Comparison of ENCODE assay signal across 18 mouse cellular contexts in the genomic region with DNA sequence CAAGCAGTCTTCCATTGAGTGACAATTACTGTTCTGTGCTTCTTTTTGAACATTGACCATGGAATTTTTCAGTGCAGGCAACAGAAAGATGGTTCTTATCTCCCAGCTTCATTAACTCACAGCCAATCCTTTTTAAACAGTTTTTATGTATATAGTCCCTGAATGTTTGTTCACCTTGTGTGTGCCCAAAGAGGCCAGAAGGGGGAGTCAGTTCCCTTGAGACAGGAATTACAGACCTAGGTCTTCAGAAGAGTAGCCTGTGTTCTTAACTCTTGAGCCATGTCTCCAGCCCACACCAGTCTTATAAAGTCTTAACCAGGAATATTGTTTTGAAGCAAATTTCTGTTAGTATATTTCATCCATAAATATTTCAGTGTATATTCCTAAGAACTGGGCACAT. TPM values are rescaled to one million over a fixed set of nuclear protein-coding genes. Genes with fewer than 3 reads are reported as not detected.
DNase-seq lines count a peak whose midpoint lies in the region; ATAC-seq and TF ChIP-seq lines count a peak whose summit lies in the region.
"Had no signal": no experiment of that assay in that cellular context is flagged by ENCODE, and none has a peak within 500 bp of the region (broad histone marks: within the 10 kb centered on the region; RNA-seq: fewer than 3 reads in every experiment).

No protein-coding gene starts in this region.

- peak; percentile 44 for DNase-seq in hindbrain, postnatal 0 days (ENCODE audit: low spot score)
- DNase-seq in midbrain, postnatal 0 days (ENCODE audit: low spot score), result no peak
- DNase-seq in midbrain, embryonic 11.5 days (ENCODE audit: low spot score, missing footprints), result no peak
- DNase-seq in R1 (ENCODE audit: low read depth, low spot score), result peak; percentile 57
- no peak for DNase-seq in urinary bladder, adult 2 months (ENCODE audit: low spot score)
- no peak for DNase-seq in lung, postnatal 0 days (ENCODE audit: low spot score)
- DNase-seq: adrenal gland, adult 8-10 months; cerebellum, adult 11-12 months; cerebellum, adult 9-10 months; gastrocnemius, postnatal 14 days; heart, postnatal 36 days; kidney, adult 11 months had no signal

- H3K4me1 ChIP-seq in hindbrain, postnatal 0 days (ENCODE audit: insufficient read depth, low read length), result no peaks in the 10 kb centered on the region
- peaks cover 13% of the 10 kb centered on the region for H3K4me1 ChIP-seq in hindbrain, embryonic 13.5 days (replicated peaks)
- no peaks in the 10 kb centered on the region for H3K4me1 ChIP-seq in midbrain, postnatal 0 days (ENCODE audit: insufficient read depth, low read length)
- H3K4me1 ChIP-seq in midbrain, embryonic 11.5 days (ENCODE audit: control insufficient read depth, insufficient read depth, low read length), result peaks cover 6% of the 10 kb centered on the region
- no peaks in the 10 kb centered on the region for H3K4me1 ChIP-seq in lung, postnatal 0 days (ENCODE audit: insufficient read depth, low read depth, low read length)
- H3K4me1 ChIP-seq: embryonic facial prominence, embryonic 10.5 days; heart, embryonic 13.5 days had no signal

- H3K4me3 ChIP-seq in hindbrain, postnatal 0 days (ENCODE audit: low read length), result no peak overlapping the region
- no peak overlapping the region for H3K4me3 ChIP-seq in hindbrain, embryonic 13.5 days
- H3K4me3 ChIP-seq in midbrain, postnatal 0 days (ENCODE audit: low read depth, low read length), result no peak overlapping the region
- H3K4me3 ChIP-seq in midbrain, embryonic 11.5 days (ENCODE audit: low read depth, low read length), result no peak overlapping the region
- no peak overlapping the region for H3K4me3 ChIP-seq in lung, postnatal 0 days (ENCODE audit: low read depth, low read length)
- H3K4me3 ChIP-seq: embryonic facial prominence, embryonic 10.5 days; heart, embryonic 13.5 days had no signal

- no peak for ATAC-seq in hindbrain, postnatal 0 days
- no peak for ATAC-seq in hindbrain, embryonic 13.5 days (ENCODE audit: low FRiP score)
- no peak for ATAC-seq in midbrain, postnatal 0 days (ENCODE audit: low FRiP score)
- ATAC-seq in midbrain, embryonic 11.5 days (ENCODE audit: low FRiP score), result no peak
- ATAC-seq in lung, postnatal 0 days, result no peak
- ATAC-seq: forebrain, embryonic 14.5 days; hindbrain, embryonic 16.5 days had no signal

- no peak for TF ChIP-seq EP300 in lung, postnatal 0 days (IDR thresholded peaks at IDR 0.05)

- no peak; the same call in 1 of the 2 replicates for TF ChIP-seq CTCF in hindbrain, postnatal 0 days (IDR thresholded peaks at IDR 0.05; ENCODE audit: low read depth)
- peak; percentile 45 for TF ChIP-seq CTCF in midbrain, postnatal 0 days (IDR thresholded peaks at IDR 0.05)
- TF ChIP-seq CTCF in lung, postnatal 0 days (IDR thresholded peaks at IDR 0.05), result no peak

- H3K9me3 ChIP-seq in hindbrain, postnatal 0 days (ENCODE audit: low read length), result no peaks in the 10 kb centered on the region
- no peaks in the 10 kb centered on the region for H3K9me3 ChIP-seq in hindbrain, embryonic 13.5 days
- no peaks in the 10 kb centered on the region for H3K9me3 ChIP-seq in midbrain, postnatal 0 days (ENCODE audit: low read length)
- no peaks in the 10 kb centered on the region for H3K9me3 ChIP-seq in midbrain, embryonic 11.5 days (ENCODE audit: control insufficient read depth, low read length)
- H3K9me3 ChIP-seq in lung, postnatal 0 days (ENCODE audit: low read length), result no peaks in the 10 kb centered on the region
- H3K9me3 ChIP-seq: embryonic facial prominence, embryonic 10.5 days; G1E; heart, embryonic 13.5 days had no signal

- no peak overlapping the region for H3K9ac ChIP-seq in hindbrain, postnatal 0 days (replicated peaks; ENCODE audit: low read length)
- no peak overlapping the region for H3K9ac ChIP-seq in hindbrain, embryonic 13.5 days
- H3K9ac ChIP-seq in midbrain, postnatal 0 days (replicated peaks; ENCODE audit: low read length, poor library complexity, severe bottlenecking), result no peak overlapping the region
- H3K9ac ChIP-seq in midbrain, embryonic 11.5 days (ENCODE audit: low read length), result no peak overlapping the region
- no peak overlapping the region for H3K9ac ChIP-seq in lung, postnatal 0 days (replicated peaks; ENCODE audit: low read depth)
- H3K9ac ChIP-seq: heart, embryonic 13.5 days had no signal

- H3K27ac ChIP-seq in hindbrain, postnatal 0 days, result no peak overlapping the region
- H3K27ac ChIP-seq in hindbrain, embryonic 13.5 days, result no peak overlapping the region
- no peak overlapping the region for H3K27ac ChIP-seq in midbrain, postnatal 0 days (ENCODE audit: low read depth, low read length)
- no peak overlapping the region for H3K27ac ChIP-seq in midbrain, embryonic 11.5 days (ENCODE audit: low read depth, low read length)
- no peak overlapping the region for H3K27ac ChIP-seq in lung, postnatal 0 days (ENCODE audit: low read length)
- H3K27ac ChIP-seq: embryonic facial prominence, embryonic 10.5 days; heart, embryonic 13.5 days had no signal

- no peak overlapping the region for H3K4me2 ChIP-seq in hindbrain, postnatal 0 days (ENCODE audit: low read depth, low read length)
- H3K4me2 ChIP-seq in hindbrain, embryonic 13.5 days, result no peak overlapping the region
- no peak overlapping the region for H3K4me2 ChIP-seq in midbrain, postnatal 0 days (ENCODE audit: low read depth, low read length, poor library complexity, severe bottlenecking)
- no peak overlapping the region for H3K4me2 ChIP-seq in midbrain, embryonic 11.5 days
- H3K4me2 ChIP-seq in lung, postnatal 0 days (replicated peaks; ENCODE audit: low read depth, low read length), result no peak overlapping the region
- H3K4me2 ChIP-seq: heart, embryonic 13.5 days had no signal

- no peaks in the 10 kb centered on the region for H3K27me3 ChIP-seq in hindbrain, postnatal 0 days (ENCODE audit: insufficient read depth, low read length)
- no peaks in the 10 kb centered on the region for H3K27me3 ChIP-seq in hindbrain, embryonic 13.5 days
- H3K27me3 ChIP-seq in midbrain, postnatal 0 days (ENCODE audit: insufficient read depth, low read length), result no peaks in the 10 kb centered on the region
- H3K27me3 ChIP-seq in midbrain, embryonic 11.5 days (ENCODE audit: control insufficient read depth, insufficient read depth, low read length), result no peaks in the 10 kb centered on the region
- H3K27me3 ChIP-seq in lung, postnatal 0 days (replicated peaks; ENCODE audit: insufficient read depth, low read length), result no peaks in the 10 kb centered on the region
- H3K27me3 ChIP-seq: heart, embryonic 13.5 days had no signal

- peaks cover 58% of the 10 kb centered on the region; the same call in 1 of the 2 replicates for H3K36me3 ChIP-seq in hindbrain, postnatal 0 days (ENCODE audit: insufficient read depth, low read length)
- peaks cover 84% of the 10 kb centered on the region for H3K36me3 ChIP-seq in hindbrain, embryonic 13.5 days
- H3K36me3 ChIP-seq in midbrain, postnatal 0 days (ENCODE audit: insufficient read depth, low read length), result peaks cover 45% of the 10 kb centered on the region
- peaks cover 22% of the 10 kb centered on the region; the same call in 1 of the 2 replicates for H3K36me3 ChIP-seq in midbrain, embryonic 11.5 days (ENCODE audit: control insufficient read depth, insufficient read depth, low read length)
- H3K36me3 ChIP-seq in lung, postnatal 0 days (ENCODE audit: insufficient read depth, low read length), result no peaks in the 10 kb centered on the region
- H3K36me3 ChIP-seq: G1E; heart, embryonic 13.5 days had no signal

RNA-seq across cellular contexts. Expression of a gene that starts 55.1 kb away (rescaled TPM):
- total RNA-seq in hindbrain, postnatal 0 days (2014; rRNA removed), result 237 and 300 TPM in 2 replicates
- polyA plus RNA-seq in hindbrain, postnatal 0 days (2015; fragmentation: Nextera tagmentation; extraction: Ambion mirVana), result 464 and 483 TPM in 2 replicates
- 612 and 624 TPM in 2 replicates for polyA plus RNA-seq in hindbrain, embryonic 13.5 days (2015; fragmentation: Nextera tagmentation; extraction: Ambion mirVana)
- 371 and 469 TPM in 2 replicates for total RNA-seq in midbrain, postnatal 0 days (2014; rRNA removed)
- polyA plus RNA-seq in midbrain, postnatal 0 days (2015; fragmentation: Nextera tagmentation; extraction: Ambion mirVana), result 530 and 548 TPM in 2 replicates
- polyA plus RNA-seq in midbrain, embryonic 11.5 days (2014; fragmentation: Nextera tagmentation; extraction: Ambion mirVana), result 385 and 411 TPM in 2 replicates
- polyA plus RNA-seq in urinary bladder, adult 2 months (2012; rRNA removed), result 12.7 and 15.1 TPM in 2 replicates
- polyA plus RNA-seq in lung, postnatal 0 days (2015; fragmentation: Nextera tagmentation; extraction: Ambion mirVana), result 2.5 and 3.5 TPM in 2 replicates
- polyA plus RNA-seq: G1E had no signal

Comparison
In these comparisons a context has a peak if more than half of its experiments do, and no peak if none do; other contexts are left out.
1. DNase-seq: peak in hindbrain, postnatal 0 days (single experiment) and R1 (single experiment); none in midbrain, postnatal 0 days (single experiment), midbrain, embryonic 11.5 days (single experiment), urinary bladder, adult 2 months (single experiment) and lung, postnatal 0 days (single experiment).
2. RNA of a gene that starts 55.1 kb away (polyA plus RNA-seq): 612 to 624 TPM in hindbrain, embryonic 13.5 days, 530 to 548 TPM in midbrain, postnatal 0 days, 464 to 483 TPM in hindbrain, postnatal 0 days and 385 to 411 TPM in midbrain, embryonic 11.5 days; 12.7 to 15.1 TPM in urinary bladder, adult 2 months and 2.5 to 3.5 TPM in lung, postnatal 0 days; every median in the first group is over 10 times any median in the second.